Mouse (Mus musculus) mesoderm, embryonic 11.5 days (tissue): Measurements from ENCODE around the gene Zfp651.
A peak's percentile ranks its signal among the peaks of the same experiment; 100 is the strongest.

Source experiments
- DNase-seq: peaks from one replicate; pipeline ENCODE4 v3.0.0-alpha.2; 2012; ENCODE audit warnings: low read depth, low spot score

Gene Zfp651

DNA sequence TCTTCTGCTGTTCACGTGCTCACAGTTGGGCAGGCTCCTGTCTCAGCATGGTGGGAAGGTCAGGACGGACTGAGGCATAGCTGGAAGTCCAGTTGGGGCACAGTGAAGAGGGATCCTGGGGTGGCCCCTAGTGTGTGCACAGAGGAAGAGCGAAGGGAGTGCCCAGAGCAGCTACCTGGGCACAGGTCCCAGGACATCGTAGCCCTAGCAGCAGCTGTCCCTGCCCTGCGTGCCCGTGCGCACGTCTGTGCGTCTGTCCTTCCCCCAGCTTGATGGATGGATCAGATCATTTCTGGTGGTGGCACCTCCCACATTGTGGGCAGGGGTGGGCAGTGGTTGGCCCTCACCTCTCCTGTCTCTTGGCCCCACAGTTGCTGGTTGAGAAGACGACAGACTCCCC, 3.1 kb downstream of the Zfp651 start:
- DNase-seq = no peak

DNA sequence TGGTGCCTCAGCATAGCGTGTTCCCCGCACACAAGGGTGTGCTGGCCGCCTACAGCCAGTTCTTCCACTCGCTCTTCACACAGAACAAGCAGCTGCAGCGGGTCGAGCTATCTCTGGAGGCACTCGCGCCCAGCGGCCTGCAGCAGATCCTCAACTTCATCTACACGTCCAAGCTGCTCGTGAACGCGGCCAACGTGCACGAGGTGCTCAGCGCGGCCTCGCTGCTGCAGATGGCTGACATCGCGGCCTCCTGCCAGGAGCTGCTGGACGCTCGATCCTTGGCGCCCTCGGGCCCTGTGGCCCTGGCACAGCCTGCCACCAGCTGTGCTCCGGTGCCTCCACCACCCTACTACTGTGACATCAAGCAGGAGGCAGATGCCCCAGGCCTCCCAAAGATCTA, 3.6 kb downstream of the Zfp651 start:
- DNase-seq = no peak

DNA sequence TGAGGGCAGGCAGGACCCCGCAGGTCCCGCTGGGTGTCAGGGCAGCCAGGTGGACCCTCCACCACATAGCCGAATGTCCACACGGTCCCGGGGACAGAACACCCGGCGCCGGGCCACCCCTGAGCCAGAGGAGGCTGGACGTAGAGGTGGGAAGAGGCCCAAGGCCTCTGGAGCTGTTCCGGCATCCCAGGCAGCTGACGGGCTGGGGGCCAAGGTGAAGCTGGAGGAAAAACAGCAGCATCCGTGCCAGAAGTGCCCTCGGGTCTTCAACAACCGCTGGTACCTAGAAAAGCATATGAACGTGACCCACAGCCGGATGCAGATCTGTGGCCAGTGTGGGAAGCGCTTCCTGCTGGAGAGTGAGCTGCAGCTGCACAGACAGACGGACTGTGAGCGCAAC, 4.6 kb downstream of the Zfp651 start:
- no peak for DNase-seq

- no peak for DNase-seq
Measured at GRCm38 (mm10) chr9:121765166-121765855, 6.2 kb downstream of the Zfp651 start.

DNA sequence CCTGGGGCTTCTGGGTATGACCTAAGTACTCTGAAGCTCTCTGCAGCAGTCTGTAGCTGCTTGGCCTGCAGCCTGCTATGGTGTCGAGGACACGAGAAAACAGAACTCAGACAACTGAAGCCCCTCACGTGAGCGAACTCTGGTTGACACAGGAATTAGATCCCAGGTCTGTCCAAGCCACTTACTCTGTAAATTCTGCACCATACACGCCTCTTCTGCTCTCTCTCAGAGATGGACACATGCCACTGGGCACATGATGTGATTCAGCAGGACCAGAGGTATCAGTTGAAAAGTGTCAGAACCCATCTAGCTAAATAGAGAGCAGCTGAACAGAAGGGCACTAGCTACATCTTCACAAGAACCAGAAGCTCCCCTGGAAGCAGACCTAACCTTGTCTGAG, 13.3 kb downstream of the Zfp651 start:
- DNase-seq = no peak

- DNase-seq = no peak
Measured at GRCm38 (mm10) chr9:121775951-121776350, 16.8 kb downstream of the Zfp651 start.

- DNase-seq = no peak
Measured at GRCm38 (mm10) chr9:121776511-121776910, 17.4 kb downstream of the Zfp651 start.

DNA sequence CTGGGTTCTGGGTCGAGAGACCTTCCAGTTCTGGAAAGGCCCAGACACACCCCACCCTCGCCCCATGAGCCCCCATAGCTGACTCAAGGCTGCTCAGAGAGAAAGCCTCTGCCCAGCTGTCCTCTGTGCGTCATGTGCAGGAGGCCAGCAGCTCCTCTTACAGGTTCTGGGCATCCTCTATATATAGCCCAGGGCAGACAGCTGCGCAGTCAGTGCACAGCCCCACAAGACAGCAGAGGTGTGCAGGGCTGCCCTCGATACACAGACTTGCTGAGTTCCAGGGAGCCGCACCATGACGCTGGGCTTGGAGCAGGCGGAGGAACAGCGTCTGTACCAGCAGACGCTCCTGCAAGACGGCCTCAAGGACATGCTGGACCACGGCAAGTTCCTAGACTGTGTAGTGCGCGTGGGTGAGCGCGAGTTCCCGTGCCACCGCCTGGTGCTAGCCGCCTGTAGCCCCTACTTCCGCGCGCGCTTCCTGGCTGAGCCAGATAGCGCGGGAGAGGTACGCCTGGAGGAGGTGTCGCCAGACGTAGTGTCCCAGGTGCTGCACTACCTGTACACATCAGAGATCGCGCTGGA, 18.4 kb downstream of the Zfp651 start, which contains the start of gene Klhl40:
Gene Klhl40 (plus strand): TSS at position 124 of the 582 bp plus-strand sequence.
- peak; percentile 12 for DNase-seq

- peak; percentile 59 for DNase-seq
Measured at GRCm38 (mm10) chr9:121778066-121778624, 19.0 kb downstream of the Zfp651 start.

- DNase-seq = no peak
Measured at GRCm38 (mm10) chr9:121784801-121785200, 25.7 kb downstream of the Zfp651 start.

- no peak for DNase-seq
Measured at GRCm38 (mm10) chr9:121785261-121785660, 26.1 kb downstream of the Zfp651 start.

GRCm38 (mm10) chr9:121786359-121786758, 27.2 kb downstream of the Zfp651 start:
- DNase-seq = no peak

GRCm38 (mm10) chr9:121791206-121791605, 32.1 kb downstream of the Zfp651 start:
- DNase-seq = peak; percentile 84

GRCm38 (mm10) chr9:121791757-121792521, 32.8 kb downstream of the Zfp651 start, which contains the start of gene Hhatl:
Gene Hhatl, minus strand, starts transcription at chr9:121792507.
- no peak for DNase-seq

DNA sequence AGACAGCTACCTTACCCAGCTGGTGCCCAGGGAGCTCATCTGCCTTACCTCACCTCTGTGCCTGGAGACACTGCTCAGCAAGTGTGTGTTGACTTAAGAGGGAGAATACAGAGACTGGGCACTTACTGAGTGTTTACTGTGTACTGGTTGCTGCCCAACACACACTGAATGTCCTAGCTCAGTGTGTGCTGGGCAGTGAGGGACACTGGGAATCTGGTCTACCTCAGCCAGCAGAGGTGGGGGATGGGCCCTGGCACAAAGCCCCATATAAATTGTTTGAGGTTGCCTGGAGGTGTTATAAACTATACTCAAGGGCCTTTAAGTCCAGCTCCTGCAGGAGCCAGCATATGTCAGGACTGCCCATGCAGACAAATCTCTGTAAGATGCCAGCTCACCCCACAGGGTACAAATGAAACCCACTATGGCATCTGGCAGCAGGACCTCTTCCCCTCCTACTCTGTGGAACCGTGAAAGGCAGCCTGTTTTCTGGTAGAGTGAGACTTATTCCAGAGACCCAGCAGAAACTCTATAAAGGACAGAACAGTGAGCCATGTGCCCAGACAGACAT, 35.9 kb downstream of the Zfp651 start:
- DNase-seq = no peak

GRCm38 (mm10) chr9:121797722-121798121, 38.6 kb downstream of the Zfp651 start:
- DNase-seq = no peak

- no peak for DNase-seq
Measured at GRCm38 (mm10) chr9:121798887-121799520, 39.9 kb downstream of the Zfp651 start.

GRCm38 (mm10) chr9:121802747-121803146, 43.6 kb downstream of the Zfp651 start:
- no peak for DNase-seq

GRCm38 (mm10) chr9:121807546-121807945, 48.4 kb downstream of the Zfp651 start:
- no peak for DNase-seq

- DNase-seq = no peak
Measured at GRCm38 (mm10) chr9:121807947-121808346, 48.8 kb downstream of the Zfp651 start.

DNA sequence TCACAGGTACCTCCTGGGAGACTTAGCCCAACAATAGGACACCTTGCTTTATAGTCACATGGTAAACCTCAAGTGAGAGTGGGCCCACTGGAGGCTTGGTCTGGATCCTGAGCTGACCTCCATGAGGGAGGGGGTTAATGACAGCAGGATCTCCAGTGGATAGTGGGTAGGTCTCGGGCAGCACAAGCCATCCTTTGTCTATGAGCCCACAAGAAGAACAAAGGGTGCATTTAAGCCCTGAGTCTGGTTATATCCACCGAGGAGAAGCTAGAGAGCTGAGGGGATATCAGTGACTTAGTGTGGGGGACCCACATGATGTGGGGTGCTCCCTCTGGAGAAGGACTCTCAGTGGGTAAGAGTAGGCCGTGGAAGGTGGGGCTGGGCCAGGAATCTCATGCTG, 49.4 kb downstream of the Zfp651 start:
- DNase-seq = no peak
